Mouse (Mus musculus) testis, adult 2 months (tissue): ENCODE data around the gene Golga7b.

Experiments used
- CTCF ChIP-seq: fragments of 200-500 bp; IDR thresholded peaks from 2 replicates; pipeline ENCODE4 v1.5.1; 2012; ENCODE audit warnings: low read depth, mild to moderate bottlenecking, inconsistent platforms, low read length, moderate library complexity; ENCODE audit not compliant: control insufficient read depth, insufficient read depth, insufficient replicate concordance
- POLR2A ChIP-seq: fragments of 200-500 bp; IDR thresholded peaks from 2 replicates; pipeline ENCODE4 v1.6.1; 2012; ENCODE audit warnings: low read depth, mild to moderate bottlenecking, inconsistent platforms, low read length, moderate library complexity; ENCODE audit not compliant: control insufficient read depth

GRCm38 (mm10) chr19:42230986-42231385 is 16.4 kb upstream of the Golga7b start:
- no peak for TF ChIP-seq CTCF
- TF ChIP-seq POLR2A, result no peak
